Mouse (Mus musculus) kidney, postnatal 14 days (tissue): ENCODE measurements at regions not wholly inside any gene's neighbourhood (a gene's known extent, or its start where the extent isn't known, plus 50 kb on each side); places are given as distances from the start of the nearest gene placed in this dataset.

Source experiments
- DNase-seq: peaks from one replicate; pipeline ENCODE4 v3.0.0; 2022; ENCODE audit warnings: mixed read lengths

DNA sequence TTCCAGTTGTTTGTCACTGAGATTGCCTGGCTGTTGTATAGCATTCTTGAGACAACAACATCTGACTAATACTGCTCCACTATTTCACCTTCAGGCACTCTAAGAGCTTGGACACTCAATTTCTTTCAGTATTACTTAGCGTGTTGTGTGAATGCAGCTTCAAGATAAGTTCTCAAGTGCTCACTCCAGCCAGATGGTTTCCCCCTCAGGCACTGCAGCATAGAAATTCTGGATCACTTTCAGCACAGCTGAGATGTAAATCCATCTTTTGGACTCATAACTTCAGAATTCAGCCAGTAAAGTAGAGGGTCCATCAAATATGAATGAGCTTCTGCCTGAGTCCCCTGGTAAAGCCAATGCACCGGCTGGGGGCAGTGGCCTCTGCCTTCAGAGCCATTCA lies 608.8 kb downstream of the Gm9195 start:
- no peak for DNase-seq

DNA sequence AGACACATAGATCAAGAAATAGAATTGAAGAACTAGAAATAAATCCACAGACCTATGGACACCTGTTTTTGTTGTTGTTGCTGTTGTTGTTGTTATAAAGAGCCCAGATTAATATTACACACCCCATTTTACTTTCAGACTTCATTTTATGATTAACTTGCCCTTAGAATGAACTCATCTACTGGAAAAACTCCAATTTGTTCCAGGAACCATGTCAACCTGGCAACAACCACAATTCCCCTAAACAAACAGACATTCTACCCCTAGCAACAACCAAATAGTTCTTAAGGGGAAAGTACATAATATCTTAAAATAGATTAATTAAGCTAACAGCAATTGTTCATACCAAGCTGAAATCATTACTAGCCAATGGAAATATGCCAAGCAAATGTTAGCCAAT lies 646.1 kb downstream of the Gm9195 start:
- no peak for DNase-seq

DNA sequence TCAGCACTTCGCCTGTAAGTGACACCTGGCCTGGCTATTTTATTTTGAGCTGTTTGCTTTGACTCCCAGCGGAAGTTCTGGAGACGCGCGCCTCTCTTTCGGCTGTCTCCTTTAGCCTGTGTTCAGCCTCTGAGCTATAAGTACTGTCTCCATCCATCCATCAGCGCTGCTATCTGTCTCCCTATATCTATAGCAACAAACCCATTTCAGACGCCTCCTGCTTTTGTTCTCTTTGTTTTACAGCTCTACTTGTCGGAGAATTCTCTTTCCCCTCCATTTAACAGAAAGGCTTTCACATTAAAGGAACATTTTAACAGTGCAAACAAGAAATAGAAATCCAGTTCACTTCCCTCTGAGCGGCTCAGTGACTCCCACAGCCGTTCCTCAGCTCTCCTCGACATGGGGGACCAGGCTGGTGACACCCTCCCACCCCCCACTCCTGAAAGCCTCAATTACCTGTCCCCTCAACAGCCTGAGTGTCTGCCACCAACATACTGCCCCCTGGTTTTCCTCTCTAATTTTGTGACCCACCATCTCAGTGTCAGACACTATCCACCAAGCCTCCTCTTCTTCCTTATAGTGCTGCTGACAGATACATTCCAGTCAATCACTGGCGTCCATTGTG lies 682.7 kb downstream of the Gm9195 start:
- no peak for DNase-seq

DNA sequence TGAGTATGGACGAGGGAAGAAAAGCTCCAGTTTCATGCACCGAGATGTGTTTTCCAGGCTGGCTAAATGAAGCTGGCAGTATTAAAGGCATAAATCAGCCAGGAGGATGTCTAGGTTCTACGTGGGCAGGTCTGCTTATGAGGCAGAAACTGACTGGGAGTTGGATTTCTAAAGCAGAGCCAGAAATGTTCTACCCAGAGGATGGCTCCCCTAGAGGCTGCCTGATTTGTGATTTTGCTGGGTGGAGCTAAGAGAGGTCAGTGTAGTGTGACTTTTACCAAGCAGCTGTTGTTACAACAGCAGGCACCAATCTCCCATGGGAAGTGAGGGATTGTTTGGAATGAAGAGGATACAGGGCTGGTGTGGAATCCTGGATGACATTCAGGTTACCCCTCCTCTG lies 686.0 kb downstream of the Gm9195 start:
- no peak for DNase-seq

DNA sequence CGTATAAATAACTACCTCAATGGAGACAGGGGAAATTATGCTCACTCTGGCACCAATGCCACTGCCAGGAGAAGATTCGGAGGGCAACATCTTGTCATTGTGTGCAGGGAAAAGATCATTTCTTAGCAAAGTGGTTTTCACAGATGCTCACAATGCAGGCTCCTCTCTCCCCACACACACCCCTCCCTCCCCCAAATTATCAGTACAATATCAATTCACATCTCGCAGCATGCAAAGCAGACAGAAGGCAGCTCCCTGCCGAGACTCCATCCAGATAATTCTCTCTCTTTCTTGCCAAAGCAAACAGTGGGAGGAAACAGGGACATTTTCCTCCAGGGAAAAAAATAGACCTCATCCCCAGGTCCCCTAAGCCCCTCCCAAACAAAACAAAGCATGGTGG lies 691.8 kb downstream of the Gm9195 start:
- DNase-seq = no peak

DNA sequence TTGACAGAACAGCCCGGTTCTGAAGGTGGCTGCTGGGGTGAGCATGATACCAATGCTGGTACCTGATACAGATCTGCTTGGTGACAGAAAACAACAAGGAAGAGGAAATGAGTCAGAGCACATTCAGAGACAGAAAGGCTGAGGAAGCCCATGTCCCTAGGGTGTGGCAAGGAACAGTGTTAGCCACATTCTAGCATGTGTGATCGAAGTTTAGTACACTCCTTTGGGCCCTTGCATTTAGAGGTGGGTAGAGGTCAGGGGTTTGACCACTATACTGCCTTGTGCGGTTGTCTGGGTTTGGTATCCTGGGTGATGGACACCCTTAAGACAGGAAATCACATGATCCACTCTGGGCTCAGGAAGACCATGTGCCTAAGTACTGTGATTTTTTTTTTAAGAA lies 695.9 kb downstream of the Gm9195 start:
- no peak for DNase-seq

DNA sequence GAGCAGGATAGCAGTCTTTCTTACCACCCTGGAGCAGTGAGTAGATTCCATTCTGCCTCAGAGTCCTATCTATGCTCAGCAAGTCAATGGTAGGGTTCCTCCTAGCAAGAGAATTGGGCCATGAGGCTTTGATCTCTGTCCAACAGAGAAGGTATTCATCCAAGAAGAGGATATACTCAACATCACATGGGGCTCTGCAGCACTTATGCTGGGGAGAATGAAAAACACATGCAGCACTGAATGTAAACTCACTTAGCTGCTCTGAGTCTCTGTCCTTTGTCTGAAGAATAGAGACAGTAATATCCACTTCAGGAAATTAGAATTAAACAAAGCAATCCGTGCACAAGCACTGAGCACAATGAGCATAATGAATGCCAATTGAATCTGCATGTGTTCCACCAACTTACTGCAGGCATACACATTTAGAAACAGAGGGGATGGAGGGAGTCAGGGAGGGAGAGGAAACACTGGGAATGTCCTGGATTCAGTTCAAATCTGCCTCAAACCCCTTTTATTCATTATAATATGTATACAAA lies 714.6 kb downstream of the Gm9195 start:
- DNase-seq = no peak

DNA sequence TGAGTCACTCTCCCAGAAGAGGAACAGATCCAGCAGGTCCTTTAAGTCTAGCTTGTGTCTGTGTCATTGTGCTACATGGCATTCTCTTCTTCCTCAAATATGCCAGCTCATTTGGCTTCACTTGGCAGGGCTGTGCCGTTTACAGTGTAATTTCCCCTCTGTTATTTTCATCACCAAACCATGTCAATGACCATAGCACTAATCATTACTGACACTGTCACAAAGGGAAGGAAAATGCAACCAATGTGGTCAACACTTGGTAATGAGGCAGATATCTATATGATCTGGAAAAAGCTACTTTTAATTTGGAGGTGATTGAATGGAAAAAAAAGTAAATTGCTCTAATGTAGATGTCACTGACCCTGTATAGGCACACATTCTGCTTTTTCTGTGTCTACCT lies 724.8 kb downstream of the Gm9195 start:
- no peak for DNase-seq

DNA sequence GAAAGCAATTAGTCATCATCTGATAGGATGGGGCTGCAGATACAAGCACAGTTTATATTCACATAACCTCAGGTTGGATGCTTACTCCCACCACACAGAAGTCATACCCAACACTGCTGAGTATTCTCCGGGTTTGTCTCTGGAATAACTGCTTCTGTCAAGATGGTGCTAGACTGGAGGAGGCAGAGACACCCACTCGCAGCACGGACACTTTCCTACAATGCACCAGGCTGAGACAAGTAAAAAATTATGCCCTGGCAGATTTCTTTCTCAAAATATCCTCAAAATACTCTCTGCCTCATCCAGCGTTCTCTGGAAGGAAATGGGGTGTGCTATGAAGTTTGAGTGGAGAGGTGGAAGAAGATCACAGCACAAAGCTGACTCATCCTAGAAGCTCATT lies 763.1 kb downstream of the Gm9195 start:
- DNase-seq = no peak

DNA sequence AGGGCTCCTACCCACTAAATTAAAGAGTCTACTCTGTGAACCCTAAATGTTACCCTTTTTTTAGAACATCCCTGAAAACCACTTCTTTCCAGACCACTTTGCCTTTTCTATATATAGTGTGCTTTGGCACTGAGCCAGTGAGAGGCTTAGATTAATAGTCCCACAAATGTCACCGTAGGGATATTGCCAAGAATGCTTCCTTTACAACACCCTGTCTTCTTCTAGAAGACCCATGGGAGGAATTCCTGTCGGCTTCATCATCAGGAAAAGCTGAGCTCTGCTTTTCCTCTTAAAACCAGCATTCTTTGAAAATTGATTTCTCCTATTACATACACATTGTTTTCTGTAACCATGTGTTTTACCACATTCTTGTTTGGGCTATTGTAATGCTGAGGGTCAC lies 768.1 kb downstream of the Gm9195 start:
- DNase-seq = peak; percentile 16

DNA sequence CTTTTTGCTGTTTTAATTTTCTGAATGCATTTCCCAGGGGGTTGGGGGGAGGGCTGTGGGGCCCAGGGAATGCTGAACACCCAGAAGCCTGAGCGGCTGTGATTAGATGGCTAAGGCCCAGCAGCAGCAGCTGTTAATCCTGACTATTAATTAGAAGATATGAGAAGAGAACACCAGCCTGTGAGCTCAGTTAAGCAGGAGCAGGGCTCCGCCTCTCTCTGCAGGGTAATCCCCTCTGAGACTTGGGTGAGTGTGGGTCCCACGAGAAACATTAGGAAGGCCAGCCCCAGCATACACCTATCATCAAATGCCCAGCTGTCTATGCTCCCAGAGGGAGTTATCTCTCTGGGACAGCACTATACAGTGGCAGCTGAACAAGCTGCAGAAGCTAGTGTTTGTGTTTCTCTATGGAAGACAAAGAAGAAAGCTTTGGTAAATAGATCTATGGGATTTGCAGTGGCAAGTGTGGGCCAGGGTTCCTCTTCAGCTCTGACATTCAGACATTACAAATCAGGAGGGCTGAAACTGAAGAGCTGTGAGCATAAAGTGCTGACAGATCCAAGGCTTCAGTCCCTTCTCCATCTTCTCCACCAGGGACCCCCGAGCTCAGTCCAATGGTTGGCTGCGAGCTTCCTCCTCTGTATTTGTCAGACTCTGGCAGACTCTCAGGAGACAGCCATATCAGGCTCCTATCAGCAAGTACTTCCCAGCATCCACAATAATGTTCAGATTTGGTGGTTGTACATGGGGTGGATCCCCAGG lies 781.9 kb downstream of the Gm9195 start:
- peak; percentile 24 for DNase-seq

DNA sequence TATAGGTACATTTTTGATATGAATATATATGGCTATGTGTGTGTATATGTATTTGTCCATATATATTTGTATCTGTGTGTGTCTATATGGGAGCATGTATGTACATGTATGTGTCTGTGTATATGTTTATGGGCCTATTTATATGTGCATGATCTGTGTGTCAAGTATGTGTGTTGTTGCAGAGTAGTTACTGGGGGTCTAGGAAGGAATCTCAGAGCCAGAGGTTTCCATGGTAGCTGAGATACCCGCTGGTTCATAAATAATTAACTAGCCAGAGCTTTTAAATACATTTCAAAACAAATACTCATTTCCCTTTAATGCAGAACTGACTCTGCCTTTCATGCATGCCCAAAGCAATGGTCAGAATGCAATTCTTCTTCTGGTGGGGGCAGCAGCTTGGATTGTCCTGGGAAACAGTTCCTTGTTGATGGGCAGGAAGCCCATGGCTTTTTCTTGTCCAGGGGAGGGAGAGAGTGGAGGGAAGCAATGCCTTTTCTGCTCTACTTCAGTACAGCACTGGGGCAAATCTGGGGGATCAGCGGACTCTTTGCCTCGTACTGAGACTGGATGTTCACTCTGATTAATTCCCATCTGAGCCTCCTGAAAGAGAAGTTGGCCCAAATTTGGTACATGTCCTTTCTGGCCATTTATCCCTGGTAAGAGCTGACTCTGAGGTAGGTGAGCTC lies 798.7 kb downstream of the Gm9195 start:
- no peak for DNase-seq

DNA sequence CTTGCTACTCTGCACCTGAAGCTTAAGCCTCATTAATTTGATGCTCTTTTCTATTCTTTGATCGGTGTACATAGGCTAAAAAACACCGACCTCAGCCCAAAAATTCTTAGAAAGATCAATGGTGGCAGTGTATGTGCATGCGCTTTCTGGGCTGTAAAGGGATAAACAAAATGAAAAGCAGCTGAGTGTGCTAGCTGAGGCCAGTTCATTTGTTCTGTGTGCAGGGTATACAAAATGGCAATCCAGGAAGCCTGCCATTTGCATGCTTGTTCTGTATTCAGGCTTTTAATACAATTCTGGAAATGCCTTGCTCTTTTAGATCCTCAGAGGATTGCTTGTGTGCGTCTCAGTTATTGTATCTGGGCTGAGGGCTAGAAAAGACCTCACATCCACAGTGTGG lies 817.1 kb downstream of the Gm9195 start:
- no peak for DNase-seq

DNA sequence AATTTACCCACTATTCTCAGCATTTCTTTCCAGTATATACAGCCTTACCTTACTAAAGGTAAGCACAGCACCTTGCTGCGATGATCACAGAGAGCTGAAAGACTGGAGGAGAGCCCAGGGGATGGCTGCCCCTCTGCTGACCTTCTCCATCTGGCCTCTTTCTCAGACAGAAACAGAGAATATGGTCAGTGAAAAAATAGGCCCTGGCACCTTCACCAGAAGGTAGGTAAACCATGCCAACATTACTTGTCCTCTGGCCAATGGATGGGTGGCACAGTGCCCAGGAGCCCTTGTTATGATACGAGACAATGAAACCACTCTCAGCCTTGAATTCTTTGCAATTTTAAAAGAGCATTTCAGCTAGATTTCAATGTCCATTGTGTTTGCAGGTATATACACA lies 817.8 kb downstream of the Gm9195 start:
- no peak for DNase-seq

DNA sequence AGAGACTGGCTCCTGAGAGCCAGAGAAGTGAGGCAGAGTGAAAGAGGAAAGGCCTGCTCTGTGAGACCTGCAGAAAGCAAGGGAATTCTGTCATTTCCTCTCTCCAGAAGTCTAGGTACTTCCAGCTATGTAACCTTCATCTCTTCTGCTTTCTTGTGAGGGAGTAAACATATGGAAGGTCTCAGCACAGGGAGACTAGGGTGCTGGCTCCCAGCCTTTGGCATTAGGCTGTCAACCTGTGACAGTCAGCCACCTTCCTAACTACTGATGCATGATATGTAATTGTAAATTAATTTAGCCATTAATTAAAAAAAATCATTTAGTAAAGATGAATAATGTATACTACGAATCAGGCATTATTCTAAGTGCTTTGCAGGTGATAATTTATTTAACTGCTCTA lies 819.2 kb downstream of the Gm9195 start:
- no peak for DNase-seq

DNA sequence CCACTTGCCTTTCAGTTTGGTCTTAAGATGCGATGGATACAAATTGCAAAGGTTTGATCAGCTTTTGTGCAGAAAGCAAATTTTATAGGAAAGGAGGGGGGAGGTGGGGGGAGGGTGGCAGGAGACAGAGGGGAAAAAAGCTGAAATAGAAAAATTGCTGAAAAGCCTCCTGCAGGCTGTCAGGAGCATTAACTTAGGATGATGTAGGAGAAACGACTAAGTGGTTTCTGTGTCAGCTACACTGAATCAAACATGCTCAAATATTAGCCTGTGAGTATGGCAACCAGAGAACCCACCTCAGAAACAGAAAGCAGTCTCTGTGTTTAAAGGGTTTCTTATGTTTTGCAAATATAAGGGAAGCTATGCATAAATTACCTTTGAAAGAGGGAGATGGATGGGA lies 819.6 kb downstream of the Gm9195 start:
- DNase-seq = no peak

DNA sequence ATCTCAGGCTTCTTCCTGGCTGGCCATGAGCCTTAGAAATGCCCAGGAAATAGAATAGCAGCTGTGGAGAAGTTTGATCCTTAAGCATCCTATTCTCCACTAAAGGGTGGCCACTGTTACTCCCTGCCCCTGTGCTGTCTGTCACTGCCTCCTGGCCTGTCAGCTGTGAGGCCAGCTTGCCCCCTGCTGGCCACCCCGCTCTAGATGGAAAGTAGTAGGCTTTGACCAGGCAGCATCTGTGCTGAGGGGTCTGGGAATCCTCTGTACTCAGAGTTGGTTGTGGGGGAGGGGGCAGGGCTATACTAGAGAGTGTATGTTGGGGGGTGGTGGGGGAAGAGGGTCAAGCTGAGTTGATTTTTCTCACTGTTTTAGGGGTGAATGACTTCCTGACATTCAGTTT lies 821.2 kb downstream of the Gm9195 start:
- peak; percentile 65 for DNase-seq

DNA sequence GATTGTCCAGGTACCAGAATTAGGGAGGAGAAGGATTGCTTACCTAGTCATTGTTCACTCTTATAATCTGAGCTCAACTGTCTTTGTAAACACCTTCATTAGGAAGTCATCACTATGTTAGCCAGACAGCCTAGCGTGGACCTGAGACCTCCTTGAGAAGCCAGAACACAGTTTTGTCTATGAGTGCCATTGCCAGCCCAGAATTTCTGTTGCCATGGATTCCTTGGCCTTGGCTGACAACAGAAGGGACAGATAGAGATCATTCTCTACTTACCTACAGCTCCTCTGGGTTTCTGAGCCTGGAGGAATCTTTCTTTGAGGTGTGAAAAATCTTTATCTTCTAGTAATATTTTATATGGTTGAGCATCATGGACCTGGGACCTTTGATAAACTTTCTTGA lies 825.0 kb downstream of the Gm9195 start:
- DNase-seq = no peak

DNA sequence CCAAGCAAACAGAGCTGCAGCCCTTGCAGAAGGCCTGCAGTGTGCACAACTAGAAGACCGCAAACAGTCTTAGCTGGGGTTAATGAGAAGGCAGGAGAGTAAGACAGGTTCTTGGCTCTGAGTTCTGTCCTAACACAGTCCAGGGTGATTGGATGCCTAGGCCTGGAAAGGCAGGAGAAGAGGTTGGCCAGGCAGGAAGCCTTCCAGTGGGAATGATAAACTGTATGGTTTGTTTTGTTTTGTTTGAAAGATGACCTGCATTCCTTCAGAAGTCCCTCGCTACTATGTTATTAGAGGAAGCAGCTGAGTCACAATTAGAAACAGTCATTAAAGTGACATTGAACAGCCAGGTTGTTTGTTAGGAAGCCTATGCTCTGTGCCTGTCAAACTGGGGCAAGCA lies 831.5 kb downstream of the Gm9195 start:
- peak; percentile 2 for DNase-seq

DNA sequence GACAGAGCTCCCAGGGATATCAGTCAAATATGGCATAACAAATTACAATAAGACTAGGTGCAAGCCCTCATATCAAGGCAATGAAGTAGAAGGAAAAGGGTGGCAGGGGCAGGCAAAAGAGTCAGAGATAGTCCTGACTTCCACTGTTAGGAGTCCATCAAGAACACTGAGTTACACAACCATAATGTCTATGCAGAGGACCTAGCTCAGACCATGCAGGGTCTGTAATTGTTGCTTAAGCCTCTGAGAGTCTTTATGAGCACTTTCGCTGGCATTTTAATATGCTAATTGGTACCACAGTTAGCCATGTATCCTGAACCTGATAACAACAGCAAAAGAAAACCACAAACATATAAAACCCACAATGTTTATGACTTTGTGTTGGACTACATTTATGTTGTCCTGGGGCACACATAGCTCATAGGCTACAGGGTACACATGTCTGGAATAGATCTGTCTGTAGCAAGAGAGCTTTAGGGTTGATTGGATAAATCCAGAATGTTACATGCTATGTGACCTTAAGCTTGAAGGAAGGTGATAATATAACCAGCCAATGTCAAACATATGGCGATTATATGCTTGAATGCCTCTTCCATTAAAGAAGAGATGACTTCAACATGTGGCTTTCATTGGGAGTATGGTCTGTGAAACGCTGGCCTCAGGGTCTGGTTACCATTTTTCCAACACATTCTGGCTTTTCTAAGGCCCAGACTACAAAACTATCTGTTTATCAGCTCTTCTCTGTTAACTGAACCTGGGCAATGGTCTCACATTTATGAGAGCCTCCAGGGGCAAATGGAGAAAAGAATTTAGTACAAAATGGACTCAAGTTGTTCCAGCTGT lies 836.6 kb downstream of the Gm9195 start:
- no peak for DNase-seq

DNA sequence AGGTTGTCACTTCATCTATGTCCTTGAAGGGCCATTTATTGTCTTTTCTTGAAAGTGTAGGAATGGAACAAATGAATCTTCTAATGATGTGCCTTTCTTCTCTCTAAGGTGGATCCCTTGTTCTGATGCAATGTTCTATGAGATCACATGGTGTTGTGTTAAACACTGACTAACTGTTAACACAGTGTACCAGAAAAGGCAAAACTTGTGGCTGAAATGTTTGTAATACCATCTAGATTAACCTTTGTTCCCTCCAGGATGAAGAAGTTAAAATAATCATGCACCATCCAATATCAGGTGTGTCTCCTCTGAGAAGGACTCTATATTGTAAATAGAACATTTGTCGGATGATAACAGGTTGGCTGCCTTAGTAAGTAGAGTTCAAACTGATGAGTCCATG lies 849.1 kb downstream of the Gm9195 start:
- DNase-seq = no peak

DNA sequence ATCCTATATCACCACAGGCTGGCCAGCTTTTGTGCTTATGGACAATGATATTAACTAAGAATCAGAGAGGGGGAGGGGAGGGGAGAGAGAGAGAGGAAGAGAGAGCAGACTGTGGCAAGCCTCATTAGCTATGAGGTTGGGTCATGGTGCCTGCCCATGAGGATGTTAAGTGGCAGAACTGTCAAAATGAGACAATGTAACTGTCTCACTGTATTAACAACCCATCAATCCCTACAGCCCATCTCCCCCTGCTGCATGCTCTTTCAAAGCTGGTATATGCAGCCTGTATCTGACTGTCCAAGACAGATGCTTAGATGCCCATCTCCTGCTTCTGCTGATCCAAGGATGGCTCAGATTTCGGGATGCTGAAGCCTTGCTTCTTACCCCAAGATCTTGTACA lies 852.6 kb downstream of the Gm9195 start:
- no peak for DNase-seq

DNA sequence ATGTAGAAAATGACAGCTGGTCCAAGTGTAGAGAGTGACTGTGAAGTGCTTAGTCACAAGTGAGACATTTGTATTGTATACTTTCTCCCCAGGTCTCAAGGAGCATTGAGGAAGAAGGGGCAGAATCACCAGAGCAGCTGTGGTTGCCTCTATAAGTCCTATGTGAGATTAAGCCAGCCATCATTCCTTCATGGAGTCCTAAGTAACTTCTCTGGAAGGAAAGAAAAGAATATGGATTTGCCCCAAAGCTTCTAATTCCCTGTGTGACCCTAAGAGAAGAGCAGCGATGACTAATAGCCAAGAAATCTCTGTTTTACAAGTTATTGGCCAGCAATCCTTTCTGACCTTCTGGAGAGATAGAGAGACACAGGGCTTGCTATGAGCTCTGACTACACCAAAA lies 856.5 kb downstream of the Gm9195 start:
- no peak for DNase-seq
